Mouse (Mus musculus) hindbrain, postnatal 0 days (tissue): ENCODE results near the gene Palm2. TPM values are rescaled to one million over a fixed set of nuclear protein-coding genes. Genes with fewer than 3 reads are reported as not detected.

ENCODE experiments used
- ATAC-seq: fragments of 200-750 bp; cut with Nextera tagmentation; 2 replicates; pipeline ENCODE4 v1.8.0; 2017; ENCODE audit warnings: mild to moderate bottlenecking, moderate TSS enrichment, moderate library complexity
- DNase-seq: peaks from one replicate; pipeline ENCODE4 v3.0.0-alpha.2; 2015; ENCODE audit warnings: low spot score
- H3K27ac ChIP-seq: fragments of 300-500 bp; sonication (generic); 2 replicates; pipeline ENCODE4 v1.5.1; 2014; ENCODE audit warnings: mild to moderate bottlenecking
- H3K27me3 ChIP-seq: fragments of 300-500 bp; sonication (generic); 2 replicates; pipeline ENCODE4 v1.6.1; 2014; ENCODE audit warnings: low read length, mixed read lengths; ENCODE audit not compliant: insufficient read depth
- H3K36me3 ChIP-seq: fragments of 300-500 bp; sonication (generic); 2 replicates; pipeline ENCODE4 v1.6.1; 2014; ENCODE audit warnings: low read length, mixed read lengths; ENCODE audit not compliant: insufficient read depth
- H3K4me1 ChIP-seq: fragments of 300-500 bp; sonication (generic); 2 replicates; pipeline ENCODE4 v1.6.1; 2014; ENCODE audit warnings: antibody characterized with exemption, low read length, mixed read lengths; ENCODE audit not compliant: insufficient read depth
- H3K4me2 ChIP-seq: fragments of 300-500 bp; sonication (generic); 2 replicates; pipeline ENCODE4 v1.6.1; 2014; ENCODE audit warnings: low read depth, mild to moderate bottlenecking, low read length, moderate library complexity, mixed read lengths
- H3K4me3 ChIP-seq: fragments of 300-500 bp; sonication (generic); 2 replicates; pipeline ENCODE4 v1.5.1; 2014; ENCODE audit warnings: low read length
- H3K9ac ChIP-seq: fragments of 300-500 bp; sonication (generic); replicated peaks from 2 replicates; pipeline ENCODE4 v1.6.1; 2014; ENCODE audit warnings: mild to moderate bottlenecking, low read length, moderate library complexity, mixed read lengths
- H3K9me3 ChIP-seq: fragments of 300-500 bp; sonication (generic); 2 replicates; pipeline ENCODE4 v1.6.1; 2016; ENCODE audit warnings: low read length, mixed read lengths
- CTCF ChIP-seq: IDR thresholded peaks from 2 replicates; pipeline ENCODE4 v1.5.1; 2016; ENCODE audit warnings: antibody characterized with exemption, control low read depth, low read depth
- WGBS: fragments of 180-500 bp; shearing (Covaris S2); extraction: QIAGEN DNeasy Blood & Tissue Kit; methylation state at CpG from one replicate; pipeline ENCODE4 v1.1.7; 2014; 5-methylcytosine and 5-hydroxymethylcytosine counted together
- polyA plus RNA-seq: library from polyadenylated mRNA; unstranded; fragments of >200 nt; fragmentation: Nextera tagmentation; extraction: Ambion mirVana; gene quantifications from 2 replicates; pipeline ENCODE4 v1.2.1, GENCODE M21; 2015
- total RNA-seq: library from RNA; depleted of rRNA; stranded (reverse); fragments of >200 nt; gene quantifications from 2 replicates; pipeline ENCODE4 v1.2.3, GENCODE M21; 2014

Gene Palm2
- total and polyA plus RNA-seq, 2 experiments from 2014 or later = 15.4 to 19.9 TPM

DNA sequence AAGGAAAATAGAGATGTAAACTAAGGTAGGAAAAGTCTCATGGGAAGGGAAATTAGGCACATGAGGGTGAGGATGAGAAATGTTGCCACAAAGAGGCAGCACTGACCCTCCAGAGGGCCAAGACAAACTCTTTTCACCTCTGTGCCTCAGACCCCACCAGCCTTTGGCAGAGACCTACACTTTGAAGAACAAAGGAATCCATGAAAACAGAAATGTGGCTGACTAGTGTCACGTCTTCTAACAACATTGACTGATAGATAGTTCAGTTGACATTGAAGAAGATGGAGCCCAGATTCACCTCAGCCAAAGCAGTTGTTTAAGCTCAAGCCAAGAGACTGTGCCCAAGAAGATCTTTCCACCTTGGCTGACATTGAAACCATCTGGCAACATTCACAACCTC lies 191.7 kb downstream of the Palm2 start:
- WGBS = 71% methylated on average over 1 of the region's 1 CpGs
- TF ChIP-seq CTCF = no peak
- no peak overlapping the region for H3K4me2 ChIP-seq
- no peaks in the 10 kb centered on the region for H3K4me1 ChIP-seq
- no peak for DNase-seq
- no peaks in the 10 kb centered on the region for H3K9me3 ChIP-seq
- no peak overlapping the region for H3K27ac ChIP-seq
- H3K36me3 ChIP-seq = no peaks in the 10 kb centered on the region
- H3K9ac ChIP-seq = no peak overlapping the region
- no peak overlapping the region for H3K4me3 ChIP-seq
- no peak for ATAC-seq
- H3K27me3 ChIP-seq = no peaks in the 10 kb centered on the region

DNA sequence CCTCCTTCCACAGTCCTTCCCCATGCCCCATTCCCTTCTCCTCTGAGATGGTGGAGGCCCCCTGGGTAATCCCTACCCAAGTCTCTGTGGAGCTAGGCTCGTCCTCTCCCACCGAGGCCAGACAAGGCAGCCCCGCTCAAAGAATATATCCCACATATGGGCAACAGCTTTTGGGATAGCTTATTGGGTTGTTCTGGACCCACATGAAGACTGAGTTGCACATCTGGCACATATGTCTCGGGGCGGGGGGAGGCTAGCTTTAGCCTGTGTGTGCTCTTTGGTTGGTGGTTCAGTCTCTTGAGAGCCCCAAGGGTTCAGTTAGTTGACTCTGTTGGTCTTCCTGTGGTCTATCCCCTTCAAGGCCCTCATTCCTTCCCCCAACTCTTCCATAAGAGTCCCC lies 192.9 kb downstream of the Palm2 start:
- no peak overlapping the region for H3K27ac ChIP-seq
- DNase-seq = no peak
- no peaks in the 10 kb centered on the region for H3K9me3 ChIP-seq
- H3K4me1 ChIP-seq = no peaks in the 10 kb centered on the region
- no peak overlapping the region for H3K4me3 ChIP-seq
- no peak for ATAC-seq
- no peaks in the 10 kb centered on the region for H3K27me3 ChIP-seq
- no peaks in the 10 kb centered on the region for H3K36me3 ChIP-seq
- no peak overlapping the region for H3K4me2 ChIP-seq
- TF ChIP-seq CTCF = no peak
- WGBS = 92% methylated on average over 5 of the region's 5 CpGs
- no peak overlapping the region for H3K9ac ChIP-seq

DNA sequence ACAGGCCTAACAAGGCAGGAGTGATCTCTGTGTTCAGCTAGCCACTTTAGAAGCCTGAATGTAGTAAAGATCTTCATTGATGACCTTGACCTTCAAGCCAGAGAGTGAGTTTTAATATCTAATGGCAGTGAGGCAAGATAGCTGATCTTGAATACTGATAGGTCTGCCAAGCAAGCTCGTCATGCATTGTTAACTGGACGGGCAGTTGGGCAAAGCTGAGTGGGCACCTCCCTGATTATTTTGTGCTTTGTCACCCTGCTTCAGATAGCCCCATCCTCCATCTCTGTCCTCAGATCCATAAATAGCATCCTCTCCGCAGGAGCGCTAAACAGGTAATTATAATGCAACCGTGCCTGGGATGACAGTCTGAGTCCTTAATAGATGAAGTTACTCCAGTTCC lies 198.3 kb downstream of the Palm2 start:
- no peak overlapping the region for H3K9ac ChIP-seq
- TF ChIP-seq CTCF = no peak
- no peaks in the 10 kb centered on the region for H3K9me3 ChIP-seq
- no peaks in the 10 kb centered on the region for H3K27me3 ChIP-seq
- no peak overlapping the region for H3K4me3 ChIP-seq
- no peak for DNase-seq
- no peak overlapping the region for H3K4me2 ChIP-seq
- H3K27ac ChIP-seq = no peak overlapping the region
- H3K36me3 ChIP-seq = no peaks in the 10 kb centered on the region
- 0 out of 2 replicates have a peak, but pooled peaks cover 4% of the 10 kb centered on the region for H3K4me1 ChIP-seq
- ATAC-seq = 0 out of 2 replicates have a peak, but pooled peaks have one; percentile 28
- 74% methylated on average over 5 of the region's 5 CpGs for WGBS

DNA sequence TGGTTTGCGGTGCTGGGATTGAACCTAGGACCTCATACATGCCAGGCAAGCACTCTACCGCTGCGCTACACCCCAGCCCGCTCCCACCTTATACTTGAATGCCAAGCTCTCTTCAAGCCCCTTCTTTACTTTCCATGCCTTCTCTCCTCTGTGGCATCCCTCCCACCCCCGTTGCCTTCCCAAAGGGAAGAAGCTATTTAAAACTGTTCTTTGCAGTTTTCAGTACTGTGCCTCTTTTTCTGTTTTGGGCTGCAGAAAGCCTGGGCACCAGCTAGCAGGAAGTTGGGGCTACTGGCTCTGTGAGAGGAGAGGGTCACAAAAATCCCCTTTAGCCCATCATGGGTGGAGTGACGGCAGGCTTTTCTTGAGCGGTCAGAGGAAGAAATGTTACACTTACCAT lies 199.0 kb downstream of the Palm2 start:
- no peak for DNase-seq
- Histone ChIP-seq H3K36me3 (no peaks in the 10 kb centered on the region), H3K27me3 (no peaks in the 10 kb centered on the region), H3K4me1 (0 out of 2 replicates have a peak, but pooled peaks cover 4% of the 10 kb centered on the region), H3K4me3 (no peak overlapping the region), H3K4me2 (no peak overlapping the region), H3K27ac (no peak overlapping the region), H3K9me3 (no peaks in the 10 kb centered on the region), H3K9ac (no peak overlapping the region)
- WGBS = 96% methylated on average over 7 of the region's 7 CpGs
- ATAC-seq = no peak
- no peak for TF ChIP-seq CTCF

DNA sequence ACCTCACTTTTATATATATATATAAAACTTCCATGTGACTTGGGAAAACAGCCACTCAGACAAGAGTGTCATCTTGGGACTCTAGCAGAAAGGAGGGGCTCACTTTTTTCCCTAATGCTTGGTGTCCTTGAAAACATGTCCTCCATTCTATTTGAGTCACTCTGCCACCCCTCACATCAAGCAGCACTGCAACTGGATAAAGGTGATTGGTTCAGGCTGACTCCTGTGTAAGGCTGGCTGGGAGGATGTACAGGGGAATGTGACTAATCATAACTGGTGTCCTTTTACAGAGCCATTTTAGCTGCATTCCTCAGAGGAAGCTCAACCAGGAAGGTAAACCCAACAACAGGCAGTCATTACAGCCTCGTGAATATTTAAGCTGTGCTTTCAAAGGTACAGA lies 200.9 kb downstream of the Palm2 start:
- no peak overlapping the region for H3K4me2 ChIP-seq
- DNase-seq (no peak), ATAC-seq (no peak)
- H3K36me3 ChIP-seq = no peaks in the 10 kb centered on the region
- no peaks in the 10 kb centered on the region for H3K27me3 ChIP-seq
- no peak overlapping the region for H3K9ac ChIP-seq
- H3K4me3 ChIP-seq = no peak overlapping the region
- no peak for TF ChIP-seq CTCF
- H3K27ac ChIP-seq = no peak overlapping the region
- 71% methylated on average over 1 of the region's 1 CpGs for WGBS
- no peaks in the 10 kb centered on the region for H3K9me3 ChIP-seq
- H3K4me1 ChIP-seq = peaks cover 6% of the 10 kb centered on the region; the same call in 1 of the 2 replicates

DNA sequence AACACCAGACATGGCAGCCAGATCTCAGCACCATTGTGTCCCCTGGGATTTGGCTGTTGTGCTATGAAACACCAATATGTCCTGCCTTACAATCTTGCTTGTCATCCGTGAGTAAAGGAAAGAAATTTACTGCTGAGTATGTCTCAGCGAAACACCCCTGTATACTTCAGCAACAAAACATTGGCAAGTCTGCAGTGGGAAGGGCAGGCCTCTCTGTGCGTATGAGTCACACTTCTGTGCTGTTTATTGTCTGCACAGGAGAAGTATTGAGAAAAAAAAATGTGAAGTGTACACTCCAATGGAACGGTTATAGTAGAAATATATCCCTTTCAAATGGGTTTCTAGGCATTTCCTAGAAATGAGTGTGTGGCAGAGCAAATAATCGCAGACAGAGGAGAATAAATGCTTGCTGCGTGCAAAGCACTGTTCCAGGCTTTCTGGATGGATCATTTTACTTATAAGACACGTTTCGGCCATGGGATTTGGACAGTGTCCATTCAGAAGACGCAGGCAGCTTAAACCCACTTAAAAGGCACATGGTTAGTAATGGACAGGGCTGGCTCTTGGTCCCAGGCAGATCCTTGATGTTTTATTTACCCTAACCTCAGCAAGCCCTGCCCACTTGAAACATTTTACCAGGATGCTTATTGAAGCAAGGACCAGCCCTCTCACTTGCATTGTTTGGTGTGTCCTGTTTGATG lies 202.9 kb downstream of the Palm2 start:
- H3K9ac ChIP-seq = peak overlapping the region; percentile 48; the same call in 1 of the 2 replicates
- peak overlapping the region; percentile 62 for H3K4me2 ChIP-seq
- WGBS = 57% methylated on average over 9 of the region's 9 CpGs
- peaks cover 8% of the 10 kb centered on the region; the same call in 1 of the 2 replicates for H3K4me1 ChIP-seq
- no peaks in the 10 kb centered on the region for H3K36me3 ChIP-seq
- no peaks in the 10 kb centered on the region for H3K9me3 ChIP-seq
- peak overlapping the region; percentile 83 for H3K27ac ChIP-seq
- TF ChIP-seq CTCF = no peak
- no peaks in the 10 kb centered on the region for H3K27me3 ChIP-seq
- DNase-seq (peak; percentile 25), ATAC-seq (peak; percentile 35; the same call in 1 of the 2 replicates)
- peak overlapping the region; percentile 40 for H3K4me3 ChIP-seq
